Mouse (Mus musculus) stomach, postnatal 0 days (tissue): Measurements from ENCODE around the gene Ier3.

Experiments
- CTCF ChIP-seq: IDR thresholded peaks from 2 replicates; pipeline ENCODE4 v1.5.1; 2016; ENCODE audit warnings: antibody characterized with exemption, low read depth, mild to moderate bottlenecking, moderate library complexity
- EP300 ChIP-seq: optimal IDR thresholded peaks from 2 replicates; pipeline ENCODE3; 2016; ENCODE audit warnings: antibody characterized with exemption

DNA sequence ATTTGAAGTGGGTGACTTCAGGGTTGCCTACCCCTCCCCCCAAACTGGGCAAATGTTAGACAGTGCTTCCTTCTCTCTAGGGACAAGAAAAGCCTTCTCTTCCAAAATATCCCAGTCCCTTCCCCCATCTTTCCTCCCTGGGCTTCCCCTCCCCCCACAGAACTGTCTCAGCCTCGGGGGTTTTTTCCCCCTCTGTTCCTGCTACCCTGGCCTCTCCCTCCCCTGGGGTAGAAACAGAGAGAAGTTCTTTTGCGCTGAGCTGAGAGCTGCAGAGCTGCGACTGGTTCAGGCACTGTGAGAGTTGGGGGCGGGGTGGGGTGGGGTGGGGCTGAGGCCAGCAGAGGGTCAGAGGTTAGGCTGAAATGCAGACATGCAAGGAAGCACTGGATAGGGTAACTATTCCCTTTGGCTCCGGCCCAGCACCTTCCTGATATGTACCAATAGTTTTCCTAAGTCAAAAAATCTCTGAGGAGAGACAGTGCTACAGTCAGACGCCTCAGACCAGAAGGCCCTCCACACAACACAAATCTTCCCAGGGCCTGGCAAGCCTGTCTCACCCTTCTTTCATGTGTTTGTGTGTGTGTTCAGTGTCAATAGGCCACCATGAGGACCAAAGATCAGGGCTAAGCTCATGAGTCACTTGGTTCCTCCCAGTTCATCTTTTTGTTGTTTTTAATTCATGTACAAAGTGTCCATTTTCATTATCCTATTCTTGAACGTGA, 48.0 kb downstream of the Ier3 start:
- TF ChIP-seq CTCF, result no peak
- TF ChIP-seq EP300, result no peak
